Mouse (Mus musculus): ENCODE measurements around the gene Ak8.

DNA sequence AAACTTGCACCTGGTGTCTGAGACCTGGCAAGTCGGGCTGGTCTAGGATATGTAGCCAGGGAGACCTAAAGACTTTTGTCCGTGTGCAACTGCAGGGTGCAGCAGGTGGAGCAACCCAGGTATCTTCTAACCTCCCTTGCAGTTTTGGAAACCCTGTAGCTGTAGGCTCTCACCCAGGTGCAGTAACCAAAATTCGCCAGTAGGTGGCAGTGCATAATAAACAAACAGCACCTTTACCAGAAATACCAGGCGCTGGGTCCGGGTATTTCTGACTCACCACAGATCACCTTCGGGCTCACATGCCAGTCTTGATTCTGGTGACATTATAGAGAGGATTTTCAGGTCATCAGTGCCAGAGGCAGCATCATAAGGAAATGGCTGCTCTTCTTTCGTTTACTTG, 55.5 kb downstream of the Ak8 start:
- TF ChIP-seq CTCF (IDR thresholded peaks at IDR 0.05; ENCODE audit: extremely low read depth, insufficient read length, insufficient replicate concordance, low read depth, low read length): peak; percentile 82; the same call in 1 of the 2 replicates
- TF ChIP-seq POLR2A (IDR thresholded peaks at IDR 0.05; ENCODE audit: low read depth, low read length): no peak

All from small intestine, adult 2 months (tissue).